Mouse (Mus musculus): ENCODE data around the gene Prr36. TPM values are rescaled to one million over a fixed set of nuclear protein-coding genes. Genes with fewer than 3 reads are reported as not detected.
A peak's percentile ranks its signal among the peaks of the same experiment; 100 is the strongest.
"Not testable (repeated sequence)": the region's sequence is repeated elsewhere in the genome, so short reads cannot be mapped to it uniquely, and the experiment has no call there.

Prr36 gene
- total RNA-seq (2015; ENCODE audit: low replicate concordance) (not detected in 2 replicates), total RNA-seq (2017; ENCODE audit: low replicate concordance) (0.09 TPM in 1 of 2 replicates, not detected in the other)

- no peak for ATAC-seq (replicated peaks; ENCODE audit: low FRiP score, poor library complexity, severe bottlenecking)
Measured at GRCm38 (mm10) chr8:4216791-4217621, at the start of gene Prr36. Prr36 (minus strand) TSS chr8:4217459.

- ATAC-seq (replicated peaks; ENCODE audit: low FRiP score, poor library complexity, severe bottlenecking) = 0 out of 2 replicates have a peak, but pooled peaks have one; percentile 35
Measured at GRCm38 (mm10) chr8:4265160-4265914, 48.1 kb upstream of the Prr36 start.

GRCm38 (mm10) chr8:4263105-4263791 lies 46.0 kb upstream of the Prr36 start:
- ATAC-seq (replicated peaks; ENCODE audit: low FRiP score, poor library complexity, severe bottlenecking) = no peak

- no peak for ATAC-seq (replicated peaks; ENCODE audit: low FRiP score, poor library complexity, severe bottlenecking)
Measured at GRCm38 (mm10) chr8:4259805-4260170, 42.5 kb upstream of the Prr36 start.

GRCm38 (mm10) chr8:4259125-4259804 lies 42.0 kb upstream of the Prr36 start, which contains the start of gene Ctxn1:
Ctxn1 (minus strand) TSS chr8:4259274.
- ATAC-seq (replicated peaks; ENCODE audit: low FRiP score, poor library complexity, severe bottlenecking) = peak; percentile 93

- ATAC-seq (replicated peaks; ENCODE audit: low FRiP score, poor library complexity, severe bottlenecking) = peak; percentile 51
Measured at GRCm38 (mm10) chr8:4258678-4259077, 41.4 kb upstream of the Prr36 start.

GRCm38 (mm10) chr8:4258233-4258632 lies 41.0 kb upstream of the Prr36 start:
- ATAC-seq (replicated peaks; ENCODE audit: low FRiP score, poor library complexity, severe bottlenecking) = peak; percentile 61

GRCm38 (mm10) chr8:4257350-4257749 lies 40.1 kb upstream of the Prr36 start:
- no peak for ATAC-seq (replicated peaks; ENCODE audit: low FRiP score, poor library complexity, severe bottlenecking)

- ATAC-seq (replicated peaks; ENCODE audit: low FRiP score, poor library complexity, severe bottlenecking) = no peak
Measured at GRCm38 (mm10) chr8:4256911-4257310, 39.7 kb upstream of the Prr36 start.

GRCm38 (mm10) chr8:4255471-4255870 lies 38.2 kb upstream of the Prr36 start:
- ATAC-seq (replicated peaks; ENCODE audit: low FRiP score, poor library complexity, severe bottlenecking) = not testable (repeated sequence)

GRCm38 (mm10) chr8:4254001-4254400 lies 36.7 kb upstream of the Prr36 start:
- ATAC-seq (replicated peaks; ENCODE audit: low FRiP score, poor library complexity, severe bottlenecking) = no peak

GRCm38 (mm10) chr8:4252934-4253841 lies 35.9 kb upstream of the Prr36 start, which contains the start of gene Snapc2:
Snapc2 (plus strand) TSS chr8:4253080.
- ATAC-seq (replicated peaks; ENCODE audit: low FRiP score, poor library complexity, severe bottlenecking) = peak; percentile 90

- ATAC-seq (replicated peaks; ENCODE audit: low FRiP score, poor library complexity, severe bottlenecking) = no peak
Measured at GRCm38 (mm10) chr8:4252116-4252760, 35.0 kb upstream of the Prr36 start.

GRCm38 (mm10) chr8:4250306-4250970 lies 33.2 kb upstream of the Prr36 start:
- ATAC-seq (replicated peaks; ENCODE audit: low FRiP score, poor library complexity, severe bottlenecking) = peak; percentile 45; the same call in 1 of the 2 replicates

- no peak for ATAC-seq (replicated peaks; ENCODE audit: low FRiP score, poor library complexity, severe bottlenecking)
Measured at GRCm38 (mm10) chr8:4249213-4249612, 32.0 kb upstream of the Prr36 start.

- no peak for ATAC-seq (replicated peaks; ENCODE audit: low FRiP score, poor library complexity, severe bottlenecking)
Measured at GRCm38 (mm10) chr8:4247951-4248540, 30.8 kb upstream of the Prr36 start, which contains the start of gene Tgfbr3l. Tgfbr3l (plus strand) TSS chr8:4248214.

- ATAC-seq (replicated peaks; ENCODE audit: low FRiP score, poor library complexity, severe bottlenecking) = no peak
Measured at GRCm38 (mm10) chr8:4247241-4247640, 30.0 kb upstream of the Prr36 start.

Data from erythroblast, adult 5-6 weeks (primary cell).